Mouse (Mus musculus): ENCODE data around the gene Gm5580.
"Not testable (repeated sequence)": the region's sequence is repeated elsewhere in the genome, so short reads cannot be mapped to it uniquely, and the experiment has no call there.

The Gm5580 gene

GRCm38 (mm10) chr6:116550841-116551240 lies at the start of gene Gm5580:
Gene Gm5580 (plus strand): TSS chr6:116551141.
- not testable (repeated sequence) for DNase-seq (ENCODE audit: low spot score)

DNA sequence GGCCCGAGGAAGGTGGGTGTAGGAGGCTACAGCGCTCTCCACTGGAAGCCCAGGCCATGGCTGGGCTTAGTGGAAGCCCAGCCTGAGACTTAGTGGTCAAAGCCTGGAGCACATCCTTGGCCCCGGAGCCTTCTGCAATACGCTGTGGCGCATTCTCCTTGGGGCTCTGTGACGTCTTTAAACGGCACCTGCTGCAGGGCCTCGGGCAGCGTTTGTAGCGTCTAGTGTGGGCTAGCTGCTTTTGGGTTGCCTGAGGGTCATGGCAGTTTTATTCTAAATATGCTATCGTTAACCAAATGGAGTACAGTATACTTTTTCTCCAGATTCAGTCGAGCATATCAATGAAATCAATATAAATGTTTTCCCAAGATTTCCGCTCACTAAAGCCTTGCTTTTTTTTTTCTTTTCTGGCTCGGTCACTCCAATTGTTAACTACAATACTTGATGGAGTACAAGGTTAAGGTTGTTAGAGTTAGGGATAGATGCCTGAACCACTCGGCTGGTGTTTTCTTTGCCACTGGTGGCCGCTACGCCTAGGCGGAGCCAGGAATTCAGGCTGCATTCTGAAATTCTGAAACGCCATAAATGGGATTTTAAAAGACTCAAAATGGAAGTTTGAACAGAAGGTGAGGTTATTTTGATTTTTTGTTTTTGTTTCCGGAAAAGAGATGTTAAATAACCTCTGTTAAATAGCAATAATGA lies 44.5 kb upstream of the Gm5580 start, which contains the start of gene Olfr212:
Olfr212 (plus strand) TSS at position 215 of the 702 bp plus-strand sequence.
- not testable (repeated sequence) for DNase-seq (ENCODE audit: low spot score)

- no peak for DNase-seq (ENCODE audit: low spot score)
Observed at GRCm38 (mm10) chr6:116514832-116515231, 36.1 kb upstream of the Gm5580 start.

- DNase-seq (ENCODE audit: low spot score), result no peak
Observed at GRCm38 (mm10) chr6:116538156-116538555, 12.8 kb upstream of the Gm5580 start, which contains the start of gene Olfr213. Gene Olfr213 (plus strand): TSS chr6:116538456.

- no peak for DNase-seq (ENCODE audit: low spot score)
Observed at GRCm38 (mm10) chr6:116542500-116542899, 8.4 kb upstream of the Gm5580 start.

DNA sequence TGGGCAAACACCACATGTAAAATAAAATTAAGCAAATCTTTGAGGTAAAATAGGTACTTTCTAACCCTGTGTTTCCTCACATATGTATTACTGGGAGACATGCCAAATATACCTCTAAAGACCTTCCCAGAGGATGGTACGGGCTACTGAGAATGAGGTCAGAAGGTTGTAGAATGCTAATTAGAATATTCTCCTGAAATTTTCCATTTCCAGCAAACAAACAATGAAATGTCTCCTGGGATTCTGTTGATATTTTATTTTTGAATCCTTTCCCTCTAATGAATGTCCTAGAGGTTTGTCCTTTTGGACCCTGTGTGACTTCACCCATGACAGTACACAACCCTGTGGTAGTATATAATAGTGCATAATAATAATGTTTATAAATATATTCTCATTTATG lies 3.0 kb downstream of the Gm5580 start, which contains the start of gene Olfr214:
Olfr214 (plus strand) TSS at position 301 of the 400 bp plus-strand sequence.
- no peak for DNase-seq (ENCODE audit: low spot score)

DNA sequence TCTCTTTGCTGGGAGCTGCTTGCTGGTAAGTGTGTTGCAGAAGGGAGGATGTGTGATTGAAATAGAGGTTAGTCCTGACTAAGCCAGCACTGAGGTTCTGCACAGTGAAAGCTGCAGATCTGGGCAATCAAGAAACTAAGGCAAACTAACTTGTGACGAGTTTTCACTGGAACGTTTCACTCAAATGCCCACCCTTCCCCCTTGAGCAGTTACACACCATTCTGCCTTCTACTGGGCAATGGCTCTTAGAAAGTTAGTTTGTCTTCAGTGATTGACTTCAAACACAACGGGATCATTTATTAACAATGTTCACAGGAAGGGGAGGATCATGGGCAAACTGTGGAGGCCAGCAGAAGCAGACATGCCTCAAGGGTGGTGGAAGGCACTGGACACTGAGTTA lies 4.0 kb downstream of the Gm5580 start:
- DNase-seq (ENCODE audit: low spot score), result no peak

DNA sequence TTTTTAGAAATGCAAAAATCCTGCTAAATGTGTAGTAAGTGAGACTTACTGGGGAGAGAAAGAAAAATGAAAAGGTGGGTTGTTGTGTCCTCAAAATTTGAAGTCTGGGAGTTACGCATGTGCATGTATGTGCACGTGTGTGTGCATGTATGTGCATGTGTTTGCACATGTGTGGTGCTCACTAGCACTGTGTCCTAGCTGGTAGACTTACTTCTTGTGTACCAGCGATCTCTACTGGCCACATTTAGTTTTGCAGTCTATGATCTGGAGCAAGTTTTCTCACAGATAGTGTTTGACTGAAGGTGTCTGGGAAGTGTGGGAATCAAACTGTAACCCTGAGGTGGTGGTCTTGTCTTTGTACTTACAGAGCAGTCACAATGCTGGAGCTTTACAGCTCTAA lies 18.9 kb downstream of the Gm5580 start:
- DNase-seq (ENCODE audit: low spot score), result no peak

DNA sequence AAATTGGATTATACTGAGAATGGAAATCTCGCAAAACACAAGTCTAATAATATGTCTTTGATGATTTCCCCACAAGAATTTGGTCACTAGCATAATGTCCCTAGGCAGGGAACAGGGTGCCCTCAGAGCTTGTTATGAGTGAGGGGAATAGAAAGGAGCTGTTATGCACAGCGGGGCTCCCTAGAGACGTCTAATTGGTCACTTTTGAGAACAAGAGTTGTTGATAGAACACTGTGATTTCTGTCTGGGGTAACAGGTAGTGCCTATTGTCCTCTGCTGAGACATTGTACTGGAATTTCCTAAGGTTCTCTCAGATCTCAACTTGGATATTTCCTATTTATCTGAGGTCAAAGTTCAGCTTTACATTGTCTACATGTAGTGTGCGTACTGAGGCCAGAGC lies 33.2 kb downstream of the Gm5580 start, which contains the start of gene Olfr215:
Olfr215 (minus strand) TSS at position 101 of the 400 bp plus-strand sequence.
- no peak for DNase-seq (ENCODE audit: low spot score)

GRCm38 (mm10) chr6:116600969-116601368 lies 50.0 kb downstream of the Gm5580 start:
- DNase-seq (ENCODE audit: low spot score), result not testable (repeated sequence)

All from urinary bladder, postnatal 25 days (tissue).